Mouse (Mus musculus): ENCODE results near the gene Nfkbie. TPM values are rescaled to one million over a fixed set of nuclear protein-coding genes. Genes with fewer than 3 reads are reported as not detected.

Nfkbie gene
- polyA plus RNA-seq, 2 experiments: 3.6 to 4.0 TPM

- WGBS: 54% methylated on average over 6 of the region's 6 CpGs
Observed at GRCm38 (mm10) chr17:45590410-45590809, 34.9 kb downstream of the Nfkbie start.

GRCm38 (mm10) chr17:45591701-45592605 lies 36.5 kb downstream of the Nfkbie start:
- no peak for ATAC-seq (ENCODE audit: low FRiP score, low read depth)
- Histone ChIP-seq H3K9me3 (ENCODE audit: control insufficient read depth, low read length) (no peaks in the 10 kb centered on the region), H3K36me3 (ENCODE audit: control insufficient read depth, insufficient read depth, low read length) (peaks cover 22% of the 10 kb centered on the region), H3K9ac (ENCODE audit: low read depth, low read length, severe bottlenecking) (0 out of 2 replicates have a peak overlapping the region, but pooled peaks have one; percentile 17), H3K4me3 (replicated peaks; ENCODE audit: low read length) (no peak overlapping the region; the same call in 1 of the 2 replicates), H3K27me3 (ENCODE audit: control insufficient read depth, insufficient read depth, low read length) (no peaks in the 10 kb centered on the region), H3K27ac (replicated peaks; ENCODE audit: low read depth, low read length) (no peak overlapping the region), H3K4me1 (ENCODE audit: control insufficient read depth, insufficient read depth, low read length) (peaks cover 45% of the 10 kb centered on the region), H3K4me2 (replicated peaks; ENCODE audit: low read depth, low read length, severe bottlenecking) (peak overlapping the region; percentile 28)
- no peak for DNase-seq (ENCODE audit: low spot score)
- no peak for TF ChIP-seq POLR2A (IDR thresholded peaks at IDR 0.05; ENCODE audit: borderline replicate concordance, extremely low read depth, insufficient read depth, insufficient read length)
- WGBS: 41% methylated on average over 16 of the region's 16 CpGs

More at GRCm38 (mm10) chr17:45590410-45590809, 34.9 kb downstream of the Nfkbie start:
- H3K4me2 ChIP-seq (replicated peaks; ENCODE audit: low read depth, low read length, severe bottlenecking): no peak overlapping the region
- peaks cover 34% of the 10 kb centered on the region for H3K4me1 ChIP-seq (ENCODE audit: control insufficient read depth, insufficient read depth, low read length)
- H3K36me3 ChIP-seq (ENCODE audit: control insufficient read depth, insufficient read depth, low read length): peaks cover 23% of the 10 kb centered on the region
- no peak for TF ChIP-seq POLR2A (IDR thresholded peaks at IDR 0.05; ENCODE audit: borderline replicate concordance, extremely low read depth, insufficient read depth, insufficient read length)
- ATAC-seq (ENCODE audit: low FRiP score, low read depth) (no peak), DNase-seq (ENCODE audit: low spot score) (no peak)
- no peaks in the 10 kb centered on the region for H3K9me3 ChIP-seq (ENCODE audit: control insufficient read depth, low read length)
- H3K27me3 ChIP-seq (ENCODE audit: control insufficient read depth, insufficient read depth, low read length): no peaks in the 10 kb centered on the region
- H3K4me3 ChIP-seq (replicated peaks; ENCODE audit: low read length): no peak overlapping the region
- H3K9ac ChIP-seq (ENCODE audit: low read depth, low read length, severe bottlenecking): no peak overlapping the region
- H3K27ac ChIP-seq (replicated peaks; ENCODE audit: low read depth, low read length): no peak overlapping the region

GRCm38 (mm10) chr17:45592606-45593431 lies 37.3 kb downstream of the Nfkbie start:
- DNase-seq (ENCODE audit: low spot score) (no peak), ATAC-seq (ENCODE audit: low FRiP score, low read depth) (no peak)
- Histone ChIP-seq H3K27ac (replicated peaks; ENCODE audit: low read depth, low read length) (no peak overlapping the region), H3K36me3 (ENCODE audit: control insufficient read depth, insufficient read depth, low read length) (peaks cover 17% of the 10 kb centered on the region), H3K4me2 (replicated peaks; ENCODE audit: low read depth, low read length, severe bottlenecking) (peak overlapping the region; percentile 88), H3K9ac (ENCODE audit: low read depth, low read length, severe bottlenecking) (0 out of 2 replicates have a peak overlapping the region, but pooled peaks have one; percentile 17), H3K4me3 (replicated peaks; ENCODE audit: low read length) (no peak overlapping the region; the same call in 1 of the 2 replicates), H3K4me1 (ENCODE audit: control insufficient read depth, insufficient read depth, low read length) (peaks cover 48% of the 10 kb centered on the region), H3K9me3 (ENCODE audit: control insufficient read depth, low read length) (no peaks in the 10 kb centered on the region), H3K27me3 (ENCODE audit: control insufficient read depth, insufficient read depth, low read length) (no peaks in the 10 kb centered on the region)
- 50% methylated on average over 7 of the region's 8 CpGs for WGBS
- TF ChIP-seq POLR2A (IDR thresholded peaks at IDR 0.05; ENCODE audit: borderline replicate concordance, extremely low read depth, insufficient read depth, insufficient read length): no peak

- no peak for TF ChIP-seq POLR2A (IDR thresholded peaks at IDR 0.05; ENCODE audit: borderline replicate concordance, extremely low read depth, insufficient read depth, insufficient read length)
- Histone ChIP-seq H3K4me2 (replicated peaks; ENCODE audit: low read depth, low read length, severe bottlenecking) (peak overlapping the region; percentile 88), H3K9ac (ENCODE audit: low read depth, low read length, severe bottlenecking) (no peak overlapping the region), H3K4me1 (ENCODE audit: control insufficient read depth, insufficient read depth, low read length) (peaks cover 48% of the 10 kb centered on the region), H3K27me3 (ENCODE audit: control insufficient read depth, insufficient read depth, low read length) (no peaks in the 10 kb centered on the region), H3K27ac (replicated peaks; ENCODE audit: low read depth, low read length) (no peak overlapping the region), H3K4me3 (replicated peaks; ENCODE audit: low read length) (no peak overlapping the region), H3K9me3 (ENCODE audit: control insufficient read depth, low read length) (no peaks in the 10 kb centered on the region), H3K36me3 (ENCODE audit: control insufficient read depth, insufficient read depth, low read length) (peaks cover 10% of the 10 kb centered on the region)
- 33% methylated on average over 8 of the region's 8 CpGs for WGBS
- DNase-seq (ENCODE audit: low spot score) (no peak), ATAC-seq (ENCODE audit: low FRiP score, low read depth) (no peak)
Observed at GRCm38 (mm10) chr17:45593479-45593878, 38.0 kb downstream of the Nfkbie start.

- H3K4me2 ChIP-seq (replicated peaks; ENCODE audit: low read depth, low read length, severe bottlenecking): peak overlapping the region; percentile 88
- no peak overlapping the region for H3K27ac ChIP-seq (replicated peaks; ENCODE audit: low read depth, low read length)
- peaks cover 48% of the 10 kb centered on the region for H3K4me1 ChIP-seq (ENCODE audit: control insufficient read depth, insufficient read depth, low read length)
- WGBS: 51% methylated on average over 8 of the region's 8 CpGs
- H3K9me3 ChIP-seq (ENCODE audit: control insufficient read depth, low read length): no peaks in the 10 kb centered on the region
- ATAC-seq (ENCODE audit: low FRiP score, low read depth): no peak
- no peak for TF ChIP-seq POLR2A (IDR thresholded peaks at IDR 0.05; ENCODE audit: borderline replicate concordance, extremely low read depth, insufficient read depth, insufficient read length)
- no peak overlapping the region for H3K9ac ChIP-seq (ENCODE audit: low read depth, low read length, severe bottlenecking)
- H3K36me3 ChIP-seq (ENCODE audit: control insufficient read depth, insufficient read depth, low read length): 0 out of 2 replicates have a peak, but pooled peaks cover 7% of the 10 kb centered on the region
- DNase-seq (ENCODE audit: low spot score): no peak
- H3K4me3 ChIP-seq (replicated peaks; ENCODE audit: low read length): peak overlapping the region; percentile 47
- no peaks in the 10 kb centered on the region for H3K27me3 ChIP-seq (ENCODE audit: control insufficient read depth, insufficient read depth, low read length)
Observed at GRCm38 (mm10) chr17:45594195-45594594, 38.7 kb downstream of the Nfkbie start.

Measured in limb, embryonic 14.5 days (tissue).